Mouse (Mus musculus): Measurements from ENCODE around the gene Socs2.

Gene Socs2

DNA sequence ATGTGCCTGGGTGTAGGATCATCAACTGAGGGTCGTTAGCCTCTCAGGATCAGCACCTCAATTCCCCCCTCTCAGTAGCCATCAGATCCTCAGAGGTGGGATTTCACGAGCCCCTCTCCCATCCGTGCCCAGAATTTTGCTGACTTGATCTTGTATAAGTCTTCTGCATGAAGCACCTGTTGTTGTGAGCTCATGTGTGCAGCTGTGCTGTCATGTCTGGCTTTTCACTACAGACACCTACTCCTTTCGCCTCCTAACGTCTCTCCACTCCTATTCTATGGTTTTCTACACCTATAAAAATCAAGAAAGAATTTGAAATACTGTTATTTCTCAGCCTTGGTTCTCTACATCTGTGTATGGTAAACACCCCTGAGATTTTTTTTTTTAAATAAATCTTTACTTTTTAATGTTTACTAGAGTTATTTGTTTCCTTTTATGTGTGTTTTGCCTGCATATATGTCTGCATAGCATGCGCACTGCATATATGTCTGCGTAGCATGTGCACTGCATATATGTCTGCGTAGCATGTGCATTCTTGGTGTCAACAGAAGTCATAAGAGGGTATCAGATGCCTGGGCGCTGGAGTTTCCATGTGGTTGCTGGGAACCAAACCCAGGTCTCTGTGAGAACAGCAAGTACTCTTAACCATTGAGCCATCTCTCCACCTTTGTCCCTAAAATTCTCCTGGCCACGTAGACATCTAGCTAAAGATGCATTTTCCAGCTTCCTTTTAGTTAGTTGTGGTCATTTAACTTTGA is 74.0 kb downstream of the Socs2 start:
- DNase-seq (ENCODE audit: low spot score), result no peak

DNA sequence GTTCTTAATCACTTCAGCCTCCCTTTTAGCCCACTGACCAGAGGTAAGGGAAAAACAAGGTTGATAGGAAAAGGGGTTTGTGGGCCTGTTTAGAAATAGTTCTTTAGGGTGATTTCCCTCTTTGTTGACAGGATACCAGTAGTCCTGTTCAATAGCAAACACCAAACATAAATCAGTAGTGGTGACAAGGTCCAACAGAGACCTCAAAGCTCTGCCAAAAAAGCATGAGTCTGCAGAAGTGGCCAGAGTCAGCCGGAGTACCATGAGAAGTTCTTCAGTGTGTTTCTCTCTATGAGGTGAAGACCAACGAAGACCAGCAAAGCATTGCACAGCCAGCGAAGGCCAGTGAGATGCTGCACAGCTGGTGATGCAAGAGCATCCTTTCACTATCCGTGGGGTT is 76.3 kb downstream of the Socs2 start:
- no peak for DNase-seq (ENCODE audit: low spot score)

DNA sequence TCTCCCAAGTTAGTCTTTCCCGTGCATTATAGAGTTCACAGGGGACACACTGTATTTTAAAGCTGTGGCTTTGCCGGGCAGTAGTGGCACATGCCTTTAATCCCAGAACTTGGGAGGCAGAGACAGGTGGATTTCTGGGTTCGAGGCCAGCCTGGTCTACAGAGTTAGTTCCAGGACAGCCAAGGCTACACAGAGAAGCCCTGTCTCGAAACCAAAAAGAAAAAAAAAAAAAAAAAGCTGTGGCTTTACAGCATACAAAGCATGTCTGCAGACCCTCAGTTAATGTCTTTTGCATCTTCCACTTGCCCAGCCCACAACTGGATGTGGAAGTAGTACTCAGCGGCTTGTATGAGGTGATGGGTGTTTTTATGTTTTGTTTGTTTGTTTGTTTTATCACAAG is 79.4 kb downstream of the Socs2 start:
- DNase-seq (ENCODE audit: low spot score), result no peak

DNA sequence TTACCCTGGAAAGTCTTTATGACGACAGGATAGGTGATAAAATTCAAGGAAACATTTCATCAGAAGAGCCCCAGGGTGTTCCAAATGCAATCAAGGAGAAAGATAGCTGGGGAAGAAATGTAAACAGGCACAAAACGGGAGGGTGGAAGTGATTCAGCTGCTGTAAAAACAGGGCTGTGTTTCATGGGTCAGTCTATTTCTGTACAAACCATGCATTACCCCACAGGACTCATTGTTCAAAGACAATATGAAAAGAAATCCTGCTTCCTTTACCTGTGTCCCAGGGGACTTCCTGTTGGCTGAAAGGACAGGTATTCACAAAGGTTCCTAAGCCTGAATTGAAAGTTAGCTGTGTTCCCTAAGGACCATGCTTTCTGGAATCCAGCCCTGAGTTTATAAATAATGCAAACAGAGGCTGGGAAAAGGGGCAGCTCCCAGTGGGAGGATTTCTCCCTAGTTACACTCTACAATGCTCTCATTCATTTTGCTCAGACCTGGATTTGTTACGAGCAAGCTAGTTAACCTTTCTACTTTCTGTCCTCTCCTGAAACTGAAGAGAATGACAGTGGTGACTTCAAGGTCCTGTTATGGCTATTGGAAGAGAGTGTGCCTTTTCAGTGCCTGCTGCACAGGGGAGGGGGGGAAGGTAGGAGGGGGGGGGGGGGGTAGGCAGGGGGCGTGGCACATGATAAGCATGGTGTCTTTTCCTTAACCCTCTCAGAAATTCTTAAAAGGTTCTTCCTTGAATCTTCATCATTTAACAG is 80.0 kb downstream of the Socs2 start:
- no peak for DNase-seq (ENCODE audit: low spot score)
